Mouse (Mus musculus) liver, embryonic 13.5 days (tissue): Measurements from ENCODE around the gene Map3k1. TPM values are rescaled to one million over a fixed set of nuclear protein-coding genes. Genes with fewer than 3 reads are reported as not detected.

ENCODE experiments used
- ATAC-seq: fragments of 200-750 bp; cut with Nextera tagmentation; 2 replicates; pipeline ENCODE4 v1.8.0; 2017; ENCODE audit warnings: low read depth, mild to moderate bottlenecking, moderate number of reproducible peaks, moderate library complexity
- DNase-seq: peaks from one replicate; pipeline ENCODE4 v3.0.0; 2022
- H3K27ac ChIP-seq: fragments of 300-500 bp; sonication (generic); 2 replicates; pipeline ENCODE4 v1.5.1; 2015; ENCODE audit warnings: moderate library complexity, mild to moderate bottlenecking, inconsistent platforms
- H3K27me3 ChIP-seq: fragments of 300-500 bp; sonication (generic); 2 replicates; pipeline ENCODE4 v1.6.1; 2015; ENCODE audit warnings: mild to moderate bottlenecking, inconsistent platforms
- H3K36me3 ChIP-seq: fragments of 300-500 bp; sonication (generic); 2 replicates; pipeline ENCODE4 v1.6.1; 2015; ENCODE audit warnings: mild to moderate bottlenecking, inconsistent platforms
- H3K4me1 ChIP-seq: fragments of 300-500 bp; sonication (generic); replicated peaks from 2 replicates; pipeline ENCODE4 v1.6.1; 2015; ENCODE audit warnings: inconsistent platforms
- H3K4me2 ChIP-seq: fragments of 300-500 bp; sonication (generic); 2 replicates; pipeline ENCODE4 v1.6.1; 2015; ENCODE audit warnings: inconsistent platforms, mild to moderate bottlenecking, moderate library complexity
- H3K4me3 ChIP-seq: fragments of 300-500 bp; sonication (generic); replicated peaks from 2 replicates; pipeline ENCODE4 v1.5.1; 2015; ENCODE audit warnings: mild to moderate bottlenecking, inconsistent platforms
- H3K9ac ChIP-seq: fragments of 300-500 bp; sonication (generic); 2 replicates; pipeline ENCODE4 v1.6.1; 2015; ENCODE audit warnings: mild to moderate bottlenecking, inconsistent platforms
- H3K9me3 ChIP-seq: fragments of 300-500 bp; sonication (generic); replicated peaks from 2 replicates; pipeline ENCODE4 v1.6.1; 2016; ENCODE audit warnings: inconsistent platforms
- WGBS: fragments of 180-500 bp; shearing (Covaris S2); methylation state at CpG from one replicate; pipeline ENCODE4 v1.1.7; 2015; ENCODE audit not compliant: insufficient replicate concordance; 5-methylcytosine and 5-hydroxymethylcytosine counted together
- polyA plus RNA-seq: library from polyadenylated mRNA; unstranded; fragments of >200 nt; fragmentation: Nextera tagmentation; extraction: Ambion mirVana; gene quantifications from 2 replicates; pipeline ENCODE4 v1.2.1, GENCODE M21; 2015

The Map3k1 gene
- polyA plus RNA-seq, 1 experiment from 2014 or later, result 11.1 TPM

DNA sequence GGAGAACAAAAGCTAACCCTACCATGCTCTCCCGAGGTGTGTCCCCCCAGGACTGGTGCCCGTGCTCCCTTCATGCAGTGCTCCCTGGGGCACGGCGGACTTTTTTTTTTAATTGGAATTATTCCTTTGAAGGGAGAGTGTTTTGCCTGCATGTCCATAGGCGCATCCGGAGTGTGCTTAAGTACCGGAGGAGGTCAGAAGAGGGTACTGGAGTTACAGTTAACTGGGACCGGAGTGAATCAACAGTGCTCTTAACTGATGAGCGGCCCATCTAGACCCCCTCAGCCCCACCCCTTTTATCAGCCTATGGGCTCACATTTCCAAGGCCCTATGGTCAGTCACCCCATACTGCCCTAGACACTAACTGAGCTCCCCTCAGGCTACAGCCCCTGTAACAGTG, 19.9 kb downstream of the Map3k1 start:
- Histone ChIP-seq H3K9ac (no peak overlapping the region), H3K27ac (peak overlapping the region; percentile 48), H3K36me3 (peaks cover 8% of the 10 kb centered on the region; the same call in 1 of the 2 replicates), H3K4me1 (peaks cover 58% of the 10 kb centered on the region), H3K9me3 (no peaks in the 10 kb centered on the region), H3K4me2 (peak overlapping the region; percentile 25), H3K4me3 (no peak overlapping the region), H3K27me3 (no peaks in the 10 kb centered on the region)
- DNase-seq (no peak), ATAC-seq (0 out of 2 replicates have a peak, but pooled peaks have one; percentile 11)
- WGBS, result 79% methylated on average over 9 of the region's 9 CpGs

DNA sequence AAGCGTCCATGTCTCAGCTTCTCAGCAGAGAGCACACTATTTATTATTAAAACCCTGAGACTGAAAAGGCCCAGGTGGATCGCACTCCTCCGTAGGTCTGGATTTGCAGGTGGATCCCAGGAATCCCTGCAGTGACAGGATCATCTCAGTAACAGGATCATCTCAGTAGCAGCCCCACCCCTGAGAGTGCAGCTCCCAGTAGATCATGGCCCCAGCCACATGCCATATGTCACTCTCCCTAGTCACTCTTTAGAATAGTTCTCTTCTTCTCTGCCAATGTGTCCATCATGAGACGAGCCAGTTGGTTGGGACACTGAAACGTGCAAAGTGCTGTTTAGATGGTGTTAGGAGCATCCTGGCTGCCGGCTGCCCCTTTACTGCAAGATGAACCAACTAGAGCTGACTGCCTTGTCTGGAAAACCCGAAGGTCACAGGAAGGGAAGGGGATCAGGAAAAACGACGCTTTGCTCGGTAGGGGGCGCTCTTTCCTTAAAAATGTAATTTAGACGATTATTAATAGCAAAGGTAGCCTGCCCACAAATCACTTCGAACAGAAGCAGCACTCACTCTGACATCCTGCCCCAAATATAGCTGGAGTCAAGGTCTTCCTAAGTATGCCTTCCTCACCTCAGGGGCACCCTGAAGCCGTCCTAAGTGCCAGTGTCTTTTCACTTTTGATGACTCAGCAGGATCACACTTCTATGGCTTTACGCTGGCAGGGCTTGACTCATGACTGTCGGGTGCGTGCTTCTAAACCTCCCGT, 20.8 kb downstream of the Map3k1 start:
- Histone ChIP-seq H3K9me3 (no peaks in the 10 kb centered on the region), H3K27me3 (no peaks in the 10 kb centered on the region), H3K36me3 (peaks cover 7% of the 10 kb centered on the region; the same call in 1 of the 2 replicates), H3K4me1 (peaks cover 58% of the 10 kb centered on the region), H3K9ac (no peak overlapping the region), H3K4me2 (peak overlapping the region; percentile 25), H3K27ac (peak overlapping the region; percentile 48; the same call in 1 of the 2 replicates), H3K4me3 (no peak overlapping the region)
- 30% methylated on average over 18 of the region's 18 CpGs for WGBS
- ATAC-seq (peak; percentile 60), DNase-seq (peak; percentile 41)

DNA sequence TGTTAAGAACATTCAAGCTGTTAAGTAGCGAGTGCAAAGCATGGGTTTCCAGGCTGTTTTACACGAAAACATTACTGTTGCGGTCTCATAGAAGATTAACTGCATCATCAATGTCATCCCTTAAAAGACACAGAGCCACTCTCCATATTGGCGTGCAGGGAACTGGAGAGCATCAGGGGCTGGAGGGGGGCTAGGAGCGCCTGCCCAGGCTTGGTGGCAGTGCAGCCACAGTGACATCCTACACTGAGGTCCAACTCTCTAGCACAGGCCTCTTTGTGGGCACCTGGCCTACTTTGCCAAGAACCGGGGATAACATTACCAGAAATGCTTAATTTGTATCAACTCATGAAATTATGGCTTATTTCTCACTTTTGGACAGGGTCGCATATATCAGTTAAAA, 22.2 kb downstream of the Map3k1 start:
- Histone ChIP-seq H3K4me2 (no peak overlapping the region), H3K27ac (no peak overlapping the region), H3K9me3 (no peaks in the 10 kb centered on the region), H3K27me3 (no peaks in the 10 kb centered on the region), H3K9ac (no peak overlapping the region), H3K4me3 (no peak overlapping the region), H3K36me3 (peaks cover 10% of the 10 kb centered on the region), H3K4me1 (peaks cover 47% of the 10 kb centered on the region)
- ATAC-seq (no peak), DNase-seq (no peak)
- WGBS, result 86% methylated on average over 7 of the region's 7 CpGs

GRCm38 (mm10) chr13:111783451-111783850, 25.3 kb downstream of the Map3k1 start:
- no peak for ATAC-seq
- DNase-seq, result no peak
- WGBS, result 86% methylated on average over 8 of the region's 8 CpGs

GRCm38 (mm10) chr13:111779471-111779870, 29.3 kb downstream of the Map3k1 start:
- ATAC-seq, result peak; percentile 44
- 68% methylated on average over 5 of the region's 5 CpGs for WGBS

More at GRCm38 (mm10) chr13:111783451-111783850, 25.3 kb downstream of the Map3k1 start:
- Histone ChIP-seq H3K4me1 (peaks cover 42% of the 10 kb centered on the region), H3K36me3 (peaks cover 10% of the 10 kb centered on the region), H3K27ac (no peak overlapping the region), H3K9me3 (no peaks in the 10 kb centered on the region), H3K4me3 (no peak overlapping the region), H3K4me2 (no peak overlapping the region), H3K9ac (no peak overlapping the region), H3K27me3 (no peaks in the 10 kb centered on the region)

DNA sequence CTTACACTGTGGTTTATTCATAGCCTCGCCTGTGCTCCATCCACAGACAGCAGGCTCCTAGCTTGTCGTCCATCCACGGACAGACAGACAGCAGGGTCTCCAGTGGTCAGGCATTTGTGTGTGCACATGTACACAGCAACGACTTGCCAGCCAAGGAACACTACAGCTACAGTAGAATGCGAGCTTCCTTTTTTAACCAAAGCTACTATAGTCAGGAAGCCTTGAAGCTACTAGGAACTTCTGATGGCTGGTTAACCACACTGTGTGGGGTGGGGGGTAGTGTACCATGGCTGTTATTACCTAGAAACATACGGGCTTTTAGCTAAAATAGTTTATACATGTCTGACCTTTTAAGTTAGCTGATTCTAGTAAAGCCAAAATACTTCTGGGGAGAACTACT, 30.2 kb downstream of the Map3k1 start:
- Histone ChIP-seq H3K9me3 (no peaks in the 10 kb centered on the region), H3K27me3 (no peaks in the 10 kb centered on the region), H3K4me2 (peak overlapping the region; percentile 41), H3K36me3 (peaks cover 29% of the 10 kb centered on the region), H3K4me1 (peaks cover 43% of the 10 kb centered on the region), H3K9ac (peak overlapping the region; percentile 18; the same call in 1 of the 2 replicates), H3K27ac (peak overlapping the region; percentile 62; the same call in 1 of the 2 replicates), H3K4me3 (no peak overlapping the region)
- DNase-seq, result no peak
- ATAC-seq, result no peak
- WGBS, result 20% methylated on average over 6 of the region's 6 CpGs

More at GRCm38 (mm10) chr13:111779471-111779870, 29.3 kb downstream of the Map3k1 start:
- Histone ChIP-seq H3K4me2 (no peak overlapping the region), H3K9me3 (no peaks in the 10 kb centered on the region), H3K36me3 (peaks cover 25% of the 10 kb centered on the region), H3K4me1 (peaks cover 47% of the 10 kb centered on the region), H3K9ac (no peak overlapping the region), H3K27ac (peak overlapping the region; percentile 6; the same call in 1 of the 2 replicates), H3K4me3 (no peak overlapping the region), H3K27me3 (no peaks in the 10 kb centered on the region)
- no peak for DNase-seq

GRCm38 (mm10) chr13:111777865-111778264, 30.9 kb downstream of the Map3k1 start:
- ATAC-seq (peak; percentile 83), DNase-seq (peak; percentile 45)
- Histone ChIP-seq H3K27me3 (no peaks in the 10 kb centered on the region), H3K9me3 (no peaks in the 10 kb centered on the region), H3K4me3 (no peak overlapping the region), H3K36me3 (peaks cover 35% of the 10 kb centered on the region), H3K4me2 (peak overlapping the region; percentile 41), H3K27ac (peak overlapping the region; percentile 67), H3K4me1 (peaks cover 43% of the 10 kb centered on the region), H3K9ac (peak overlapping the region; percentile 37; the same call in 1 of the 2 replicates)
- 23% methylated on average over 10 of the region's 10 CpGs for WGBS

DNA sequence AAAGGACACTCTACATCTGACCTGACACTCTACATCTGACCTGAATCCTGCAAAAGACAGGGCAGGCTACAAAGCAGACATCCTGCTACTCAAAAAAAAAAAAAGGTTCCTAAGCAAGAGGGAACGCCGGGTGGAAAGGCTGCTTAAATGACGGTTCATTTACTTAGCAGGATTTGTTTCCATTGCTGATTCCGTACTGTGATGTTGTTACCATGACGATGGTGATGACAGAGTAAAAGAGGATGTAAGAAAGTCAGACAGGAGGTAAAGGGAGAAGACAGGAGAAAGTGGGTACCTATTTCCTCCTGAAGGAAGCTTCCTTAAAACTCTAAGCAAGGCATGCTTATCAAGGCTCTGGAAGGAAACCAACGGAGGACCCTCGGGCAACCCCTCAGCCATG, 31.6 kb downstream of the Map3k1 start:
- Histone ChIP-seq H3K27me3 (no peaks in the 10 kb centered on the region), H3K4me1 (peaks cover 43% of the 10 kb centered on the region), H3K4me2 (peak overlapping the region; percentile 41), H3K36me3 (peaks cover 39% of the 10 kb centered on the region), H3K9ac (no peak overlapping the region), H3K9me3 (no peaks in the 10 kb centered on the region), H3K4me3 (no peak overlapping the region), H3K27ac (peak overlapping the region; percentile 67)
- ATAC-seq (no peak), DNase-seq (no peak)
- 70% methylated on average over 7 of the region's 7 CpGs for WGBS

DNA sequence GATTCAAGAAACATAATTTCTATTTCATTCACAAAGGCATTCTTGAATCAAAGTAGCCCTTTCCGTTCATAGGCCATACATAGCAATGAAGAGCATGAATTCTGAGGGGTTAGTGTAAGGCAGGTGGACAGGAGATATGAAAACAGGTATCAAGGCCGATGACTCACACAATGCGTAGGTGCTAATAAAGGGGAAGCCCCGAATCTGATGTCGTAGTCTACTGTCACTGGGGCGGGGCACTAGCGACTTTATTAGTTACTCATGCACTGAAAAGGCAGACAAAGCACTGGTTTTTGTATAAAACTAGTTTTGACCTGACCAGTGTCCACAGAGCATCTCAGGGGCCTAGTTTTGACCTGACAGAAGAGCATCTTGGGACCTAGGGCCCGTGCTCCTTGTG, 36.7 kb downstream of the Map3k1 start:
- ATAC-seq, result no peak
- peaks cover 88% of the 10 kb centered on the region for H3K36me3 ChIP-seq
- no peak overlapping the region for H3K4me3 ChIP-seq
- no peak overlapping the region for H3K27ac ChIP-seq
- H3K9me3 ChIP-seq, result no peaks in the 10 kb centered on the region
- peaks cover 5% of the 10 kb centered on the region for H3K4me1 ChIP-seq
- H3K9ac ChIP-seq, result no peak overlapping the region
- no peak for DNase-seq
- no peaks in the 10 kb centered on the region for H3K27me3 ChIP-seq
- 89% methylated on average over 8 of the region's 8 CpGs for WGBS
- no peak overlapping the region for H3K4me2 ChIP-seq

GRCm38 (mm10) chr13:111771232-111771631, 37.6 kb downstream of the Map3k1 start:
- WGBS, result 53% methylated on average over 7 of the region's 7 CpGs
- H3K27me3 ChIP-seq, result no peaks in the 10 kb centered on the region
- peaks cover 3% of the 10 kb centered on the region; the same call in 1 of the 2 replicates for H3K4me1 ChIP-seq
- no peaks in the 10 kb centered on the region for H3K9me3 ChIP-seq
- DNase-seq (no peak), ATAC-seq (peak; percentile 68)
- H3K9ac ChIP-seq, result no peak overlapping the region
- H3K27ac ChIP-seq, result no peak overlapping the region
- H3K4me2 ChIP-seq, result no peak overlapping the region
- peaks cover 96% of the 10 kb centered on the region for H3K36me3 ChIP-seq
- H3K4me3 ChIP-seq, result no peak overlapping the region

DNA sequence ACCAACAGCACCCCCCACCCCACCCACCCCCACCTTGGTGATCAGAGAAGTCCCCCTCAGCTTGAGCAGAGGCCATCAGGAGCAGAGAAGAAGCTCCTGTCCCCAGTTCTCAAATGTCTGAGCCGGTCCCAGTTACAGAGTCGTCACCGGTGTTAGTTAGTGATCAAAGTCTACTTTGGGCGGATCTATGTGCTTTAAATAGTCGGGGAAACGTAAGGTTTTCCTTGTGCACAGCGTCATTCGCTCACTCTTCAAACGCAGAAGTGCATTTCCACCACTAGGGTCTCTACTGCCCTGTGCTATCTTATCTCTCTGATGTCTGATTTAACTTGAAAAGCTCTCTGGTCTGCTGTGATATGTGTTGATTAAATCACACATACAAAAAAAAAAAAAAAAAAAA, 38.0 kb downstream of the Map3k1 start:
- Histone ChIP-seq H3K9me3 (no peaks in the 10 kb centered on the region), H3K4me2 (no peak overlapping the region), H3K4me3 (no peak overlapping the region), H3K36me3 (peaks cover 96% of the 10 kb centered on the region), H3K9ac (no peak overlapping the region), H3K4me1 (peaks cover 3% of the 10 kb centered on the region; the same call in 1 of the 2 replicates), H3K27ac (no peak overlapping the region), H3K27me3 (no peaks in the 10 kb centered on the region)
- 84% methylated on average over 9 of the region's 9 CpGs for WGBS
- DNase-seq, result no peak
- ATAC-seq, result no peak
